Mouse (Mus musculus) limb, embryonic 14.5 days (tissue): ENCODE data around the gene Gdf10. TPM values are rescaled to one million over a fixed set of nuclear protein-coding genes. Genes with fewer than 3 reads are reported as not detected.
A peak's percentile ranks its signal among the peaks of the same experiment; 100 is the strongest.

ENCODE experiments used
- ATAC-seq: fragments of 200-750 bp; cut with Nextera tagmentation; 2 replicates; pipeline ENCODE4 v1.8.0; 2017; ENCODE audit warnings: low read depth, moderate number of reproducible peaks, moderate TSS enrichment; ENCODE audit not compliant: low FRiP score
- DNase-seq: peaks from one replicate; pipeline ENCODE4 v3.0.0-alpha.2; 2015; ENCODE audit warnings: low spot score
- H3K27ac ChIP-seq: fragments of 300-500 bp; sonication (generic); replicated peaks from 2 replicates; pipeline ENCODE4 v1.5.1; 2014; ENCODE audit warnings: low read depth, mild to moderate bottlenecking, low read length, moderate library complexity, mixed read lengths
- H3K27me3 ChIP-seq: fragments of 300-500 bp; sonication (generic); 2 replicates; pipeline ENCODE4 v1.6.1; 2014; ENCODE audit warnings: low read length, mixed read lengths; ENCODE audit not compliant: control insufficient read depth, insufficient read depth
- H3K36me3 ChIP-seq: fragments of 300-500 bp; sonication (generic); 2 replicates; pipeline ENCODE4 v1.6.1; 2014; ENCODE audit warnings: mild to moderate bottlenecking, low read length, moderate library complexity, mixed read lengths; ENCODE audit not compliant: control insufficient read depth, insufficient read depth
- H3K4me1 ChIP-seq: fragments of 300-500 bp; sonication (generic); 2 replicates; pipeline ENCODE4 v1.6.1; 2014; ENCODE audit warnings: antibody characterized with exemption, low read length, mixed read lengths; ENCODE audit not compliant: control insufficient read depth, insufficient read depth
- H3K4me2 ChIP-seq: fragments of 300-500 bp; sonication (generic); replicated peaks from 2 replicates; pipeline ENCODE4 v1.6.1; 2014; ENCODE audit warnings: low read depth, mild to moderate bottlenecking, low read length, moderate library complexity; ENCODE audit not compliant: severe bottlenecking
- H3K4me3 ChIP-seq: fragments of 300-500 bp; sonication (generic); replicated peaks from 2 replicates; pipeline ENCODE4 v1.5.1; 2014; ENCODE audit warnings: low read length
- H3K9ac ChIP-seq: fragments of 300-500 bp; sonication (generic); 2 replicates; pipeline ENCODE4 v1.6.1; 2014; ENCODE audit warnings: mild to moderate bottlenecking, low read depth, low read length, moderate library complexity; ENCODE audit not compliant: severe bottlenecking
- H3K9me3 ChIP-seq: fragments of 300-500 bp; sonication (generic); 2 replicates; pipeline ENCODE4 v1.6.1; 2016; ENCODE audit warnings: low read length; ENCODE audit not compliant: control insufficient read depth
- POLR2A ChIP-seq: fragments of 200-500 bp; IDR thresholded peaks from 2 replicates; pipeline ENCODE4 v1.8.0; 2012; ENCODE audit warnings: inconsistent platforms, mild to moderate bottlenecking, moderate library complexity, borderline replicate concordance; ENCODE audit not compliant: insufficient read depth, insufficient read length; ENCODE audit errors: extremely low read depth
- WGBS: fragments of 180-500 bp; shearing (Covaris S2); extraction: QIAGEN DNeasy Blood & Tissue Kit; methylation state at CpG from one replicate; pipeline ENCODE4 v1.1.7; 2014; 5-methylcytosine and 5-hydroxymethylcytosine counted together
- polyA plus RNA-seq, 2 experiments: library from polyadenylated mRNA; depleted of rRNA in 1 of 2; stranded (reverse) in 1 of 2; unstranded in 1 of 2; fragments of >200 nt; fragmentation: Nextera tagmentation in 1 of 2; extraction: Ambion mirVana in 1 of 2; gene quantifications; 2 replicates each; pipeline versions ENCODE4 v1.2.1 to v1.2.3; 2012 to 2014

Gene Gdf10
- polyA plus RNA-seq, 2 experiments, result 38.8 to 52.9 TPM

- ATAC-seq, result no peak
- 91% methylated on average over 9 of the region's 9 CpGs for WGBS
Measured at GRCm38 (mm10) chr14:33914206-33914605, 9.2 kb upstream of the Gdf10 start.

GRCm38 (mm10) chr14:33920727-33921559 lies 2.4 kb upstream of the Gdf10 start:
- no peaks in the 10 kb centered on the region for H3K36me3 ChIP-seq
- ATAC-seq (no peak), DNase-seq (peak; percentile 15)
- peaks cover 9% of the 10 kb centered on the region; the same call in 1 of the 2 replicates for H3K27me3 ChIP-seq
- H3K9ac ChIP-seq, result no peak overlapping the region
- no peak overlapping the region for H3K27ac ChIP-seq
- H3K4me3 ChIP-seq, result no peak overlapping the region
- H3K4me1 ChIP-seq, result peaks cover 54% of the 10 kb centered on the region
- no peak overlapping the region for H3K4me2 ChIP-seq
- WGBS, result 17% methylated on average over 14 of the region's 14 CpGs
- TF ChIP-seq POLR2A, result no peak
- no peaks in the 10 kb centered on the region for H3K9me3 ChIP-seq

More at GRCm38 (mm10) chr14:33914206-33914605, 9.2 kb upstream of the Gdf10 start:
- Histone ChIP-seq H3K4me1 (peaks cover 28% of the 10 kb centered on the region), H3K27ac (no peak overlapping the region), H3K9me3 (no peaks in the 10 kb centered on the region), H3K36me3 (no peaks in the 10 kb centered on the region), H3K4me2 (no peak overlapping the region), H3K4me3 (no peak overlapping the region), H3K9ac (no peak overlapping the region), H3K27me3 (no peaks in the 10 kb centered on the region)
- no peak for DNase-seq
- TF ChIP-seq POLR2A, result no peak

GRCm38 (mm10) chr14:33922771-33923167 lies 618 bp upstream of the Gdf10 start:
- H3K4me2 ChIP-seq, result peak overlapping the region; percentile 85
- peak overlapping the region; percentile 51 for H3K4me3 ChIP-seq
- DNase-seq (no peak), ATAC-seq (no peak)
- H3K27ac ChIP-seq, result peak overlapping the region; percentile 59; the same call in 1 of the 2 replicates
- H3K4me1 ChIP-seq, result peaks cover 60% of the 10 kb centered on the region
- no peaks in the 10 kb centered on the region for H3K9me3 ChIP-seq
- no peaks in the 10 kb centered on the region for H3K36me3 ChIP-seq
- no peak for TF ChIP-seq POLR2A
- peaks cover 9% of the 10 kb centered on the region; the same call in 1 of the 2 replicates for H3K27me3 ChIP-seq
- peak overlapping the region; percentile 74 for H3K9ac ChIP-seq
- WGBS, result 6% methylated on average over 8 of the region's 8 CpGs

GRCm38 (mm10) chr14:33931853-33932252 lies 8.5 kb downstream of the Gdf10 start:
- TF ChIP-seq POLR2A, result no peak
- Histone ChIP-seq H3K4me3 (no peak overlapping the region), H3K4me2 (no peak overlapping the region), H3K27me3 (peaks cover 6% of the 10 kb centered on the region; the same call in 1 of the 2 replicates), H3K9me3 (no peaks in the 10 kb centered on the region), H3K36me3 (peaks cover 44% of the 10 kb centered on the region), H3K27ac (no peak overlapping the region), H3K4me1 (0 out of 2 replicates have a peak, but pooled peaks cover 5% of the 10 kb centered on the region), H3K9ac (no peak overlapping the region)
- WGBS, result 45% methylated on average over 17 of the region's 17 CpGs
- ATAC-seq (no peak), DNase-seq (no peak)

- peak; percentile 58 for DNase-seq
- no peak for ATAC-seq
- Histone ChIP-seq H3K27ac (no peak overlapping the region), H3K4me2 (no peak overlapping the region), H3K36me3 (peaks cover 44% of the 10 kb centered on the region), H3K27me3 (peaks cover 6% of the 10 kb centered on the region; the same call in 1 of the 2 replicates), H3K4me1 (no peaks in the 10 kb centered on the region), H3K9me3 (no peaks in the 10 kb centered on the region), H3K4me3 (no peak overlapping the region), H3K9ac (no peak overlapping the region)
- 49% methylated on average over 10 of the region's 10 CpGs for WGBS
- no peak for TF ChIP-seq POLR2A
Measured at GRCm38 (mm10) chr14:33932935-33933703, 9.7 kb downstream of the Gdf10 start.
